Mouse (Mus musculus): ENCODE measurements at regions not wholly inside any gene's neighbourhood (a gene's known extent, or its start where the extent isn't known, plus 50 kb on each side); places are given as distances from the start of the nearest gene placed in this dataset.

DNA sequence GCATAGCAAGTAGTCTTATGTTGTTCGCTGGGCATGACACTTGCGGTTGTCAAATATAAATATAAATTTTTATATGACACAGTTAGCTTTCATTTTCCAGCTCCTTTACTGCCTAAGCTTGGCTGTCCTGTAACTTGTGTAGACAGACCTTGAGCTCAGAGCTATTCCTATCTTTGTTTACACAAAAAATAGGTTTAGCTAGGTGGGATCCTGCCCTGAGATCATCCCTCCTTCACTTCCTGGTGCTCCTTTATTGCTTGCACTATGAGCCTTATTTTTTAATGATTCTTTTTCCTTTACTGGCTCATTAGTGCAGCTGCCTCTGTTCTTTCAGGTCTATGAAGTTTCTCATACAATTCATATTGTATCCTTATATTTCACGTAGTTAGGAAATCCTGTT is 375.6 kb upstream of the Tfap2d start:
- no peak for DNase-seq (ENCODE audit: low spot score in 2 of 2)

DNA sequence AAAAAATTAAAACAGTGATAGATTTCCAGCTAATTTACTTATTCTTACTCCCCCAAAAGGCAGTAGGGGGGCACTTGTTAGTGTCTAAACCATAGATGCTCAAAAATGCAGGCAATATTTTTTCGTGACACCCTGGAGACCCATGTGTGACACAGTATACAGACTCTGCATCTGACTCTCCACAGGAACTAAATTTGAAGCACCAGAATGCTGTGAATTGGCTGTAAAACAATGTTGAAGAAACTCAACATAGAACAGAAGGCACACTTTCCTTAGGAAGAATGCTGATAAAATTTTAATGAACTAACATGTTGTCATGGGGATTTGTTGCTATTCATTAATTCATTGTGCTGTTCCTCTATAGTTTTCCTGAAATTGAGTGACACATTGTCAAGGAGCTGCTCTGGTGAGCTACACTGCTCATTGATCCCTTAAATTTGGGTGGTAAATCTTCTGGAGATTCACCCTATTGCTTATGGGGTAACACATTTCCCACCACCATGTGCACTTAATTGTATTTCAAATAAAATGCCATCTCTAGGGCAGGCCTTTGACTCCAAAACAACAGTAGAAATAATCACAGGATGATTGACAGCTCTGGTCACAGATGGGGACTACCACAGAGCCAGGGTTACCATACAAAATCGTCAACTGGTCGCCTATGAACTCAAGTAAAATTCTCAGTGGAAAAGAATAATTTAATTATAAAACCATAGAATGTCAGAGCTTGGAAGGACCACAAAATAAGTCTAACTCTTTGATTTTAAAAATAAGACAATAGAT is 344.3 kb upstream of the Tfap2d start:
- peak in 1 of 2 experiments; percentile 21 for DNase-seq (ENCODE audit: low spot score in 2 of 2)

DNA sequence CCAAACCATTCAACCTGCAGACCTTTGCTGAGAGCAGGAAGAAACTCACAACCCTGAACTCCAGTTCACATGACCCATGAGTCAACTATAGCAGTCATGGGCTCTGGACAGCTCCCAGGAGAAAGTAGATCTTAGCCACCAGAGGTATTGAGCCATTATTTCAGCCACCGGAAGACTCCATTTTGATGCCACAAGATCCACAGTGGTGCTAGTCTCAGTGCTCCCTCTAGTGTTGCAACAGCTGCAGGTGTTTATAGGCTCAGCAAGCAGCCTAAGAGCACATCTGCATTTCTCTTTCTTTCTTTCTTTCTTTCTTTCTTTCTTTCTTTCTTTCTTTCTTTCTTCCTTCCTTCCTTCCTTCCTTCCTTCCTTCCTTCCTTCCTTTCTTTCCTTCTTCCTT is 309.2 kb upstream of the Tfap2d start:
- DNase-seq (ENCODE audit: low spot score in 2 of 2) = no peak
